Mouse (Mus musculus): ENCODE data around the gene Ythdf2.

The Ythdf2 gene

DNA sequence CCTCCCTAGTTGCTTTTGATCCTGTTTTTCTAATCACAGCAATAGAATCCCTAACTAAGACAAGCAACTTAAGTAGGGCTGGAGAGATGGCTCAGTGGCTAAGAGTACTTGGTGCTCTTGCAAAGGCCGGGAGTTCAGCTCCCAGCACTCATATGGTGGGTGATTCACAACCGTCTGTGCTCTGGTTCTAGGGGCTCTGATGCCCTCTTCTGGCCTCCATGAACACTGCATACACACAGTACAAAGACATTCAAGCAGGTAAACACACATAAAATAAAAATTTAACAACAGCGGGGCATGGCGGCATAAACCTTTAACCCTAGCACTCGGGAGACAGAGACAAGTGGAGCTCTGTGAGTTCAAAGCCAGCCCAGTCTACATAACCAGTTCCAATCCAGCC lies 65.9 kb downstream of the Ythdf2 start:
- no peak for DNase-seq (ENCODE audit: low spot score)

DNA sequence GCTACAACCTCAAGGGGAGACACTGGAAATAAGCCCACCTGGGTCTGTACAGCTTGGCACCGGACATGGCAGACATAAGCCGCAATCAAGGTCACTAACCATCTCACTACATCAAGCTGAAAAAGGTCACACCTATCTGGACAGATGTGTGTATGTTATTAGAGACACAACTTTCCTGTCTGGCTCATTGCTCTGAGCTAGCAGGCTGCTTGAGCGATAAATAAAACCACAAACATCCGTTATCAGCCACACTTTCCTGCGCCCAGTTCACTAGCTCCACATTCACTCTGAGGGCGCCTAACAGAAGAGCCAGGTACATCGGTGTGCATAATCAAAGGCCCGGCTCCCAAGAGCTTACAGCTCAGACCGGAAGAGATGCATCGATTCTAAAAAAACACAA lies 67.0 kb downstream of the Ythdf2 start:
- no peak for DNase-seq (ENCODE audit: low spot score)

DNA sequence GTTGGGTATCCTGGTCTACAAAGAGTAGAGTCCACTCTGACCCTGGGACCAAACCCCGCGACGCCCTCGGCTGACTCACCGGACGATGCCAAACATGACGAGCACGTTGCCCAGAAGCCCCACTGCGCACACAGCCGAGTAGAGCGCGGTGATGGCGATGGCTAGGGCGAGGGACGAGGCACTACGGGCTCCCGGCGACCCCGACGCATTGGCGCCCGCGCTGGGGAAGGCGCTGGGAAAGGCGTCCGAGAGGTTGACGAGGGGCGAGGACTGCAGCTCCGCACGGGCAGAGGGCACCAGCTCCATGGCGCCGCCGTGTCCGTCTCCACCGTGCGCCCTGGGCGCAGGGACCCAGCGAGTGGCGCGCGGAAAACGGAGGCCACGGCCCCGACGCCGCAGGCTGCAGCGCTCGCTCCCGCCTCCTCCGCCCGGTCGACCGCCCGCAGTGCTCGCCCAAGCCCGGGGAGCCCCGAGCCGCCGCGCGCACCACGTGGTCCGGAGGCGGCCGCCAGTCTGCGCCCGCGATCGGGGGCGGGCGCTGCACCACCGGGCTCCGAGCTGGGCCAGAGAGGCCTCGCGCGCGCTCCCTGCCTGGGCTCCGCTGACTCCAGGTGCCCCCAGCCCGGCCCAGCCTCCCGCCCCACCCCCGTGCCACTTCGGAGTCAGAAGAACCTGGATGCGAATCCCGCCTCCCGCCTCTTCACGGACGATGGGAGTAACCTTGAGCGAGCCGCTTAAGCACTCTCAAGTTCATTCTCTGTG lies 67.8 kb downstream of the Ythdf2 start, which contains the start of gene Oprd1:
TSS of gene Oprd1 (minus strand) at position 407 of the 762 bp plus-strand sequence.
- no peak for DNase-seq (ENCODE audit: low spot score)

GRCm38 (mm10) chr4:132138640-132139039 lies 73.5 kb downstream of the Ythdf2 start:
- DNase-seq (ENCODE audit: low spot score): no peak

DNA sequence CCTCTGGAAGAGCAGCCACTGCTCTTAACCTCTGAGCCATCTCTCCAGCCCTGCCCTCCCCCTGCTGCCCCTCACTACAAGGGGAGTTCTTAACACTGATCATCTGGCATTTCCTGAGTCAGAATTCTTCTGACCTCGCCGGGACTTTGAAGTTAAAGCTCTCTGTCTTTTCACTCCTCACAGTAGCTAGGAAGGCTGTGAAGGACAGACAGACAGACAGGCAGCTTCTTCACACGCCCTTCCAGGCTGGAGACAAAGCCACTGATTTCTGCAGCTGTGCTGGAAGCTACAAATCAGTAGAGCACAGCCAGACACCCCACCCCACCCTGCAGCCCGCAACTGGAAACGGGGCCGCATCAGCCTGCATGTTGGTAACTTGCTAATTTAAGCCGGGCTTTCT lies 75.1 kb downstream of the Ythdf2 start:
- no peak for DNase-seq (ENCODE audit: low spot score)
